In the genomic region with DNA sequence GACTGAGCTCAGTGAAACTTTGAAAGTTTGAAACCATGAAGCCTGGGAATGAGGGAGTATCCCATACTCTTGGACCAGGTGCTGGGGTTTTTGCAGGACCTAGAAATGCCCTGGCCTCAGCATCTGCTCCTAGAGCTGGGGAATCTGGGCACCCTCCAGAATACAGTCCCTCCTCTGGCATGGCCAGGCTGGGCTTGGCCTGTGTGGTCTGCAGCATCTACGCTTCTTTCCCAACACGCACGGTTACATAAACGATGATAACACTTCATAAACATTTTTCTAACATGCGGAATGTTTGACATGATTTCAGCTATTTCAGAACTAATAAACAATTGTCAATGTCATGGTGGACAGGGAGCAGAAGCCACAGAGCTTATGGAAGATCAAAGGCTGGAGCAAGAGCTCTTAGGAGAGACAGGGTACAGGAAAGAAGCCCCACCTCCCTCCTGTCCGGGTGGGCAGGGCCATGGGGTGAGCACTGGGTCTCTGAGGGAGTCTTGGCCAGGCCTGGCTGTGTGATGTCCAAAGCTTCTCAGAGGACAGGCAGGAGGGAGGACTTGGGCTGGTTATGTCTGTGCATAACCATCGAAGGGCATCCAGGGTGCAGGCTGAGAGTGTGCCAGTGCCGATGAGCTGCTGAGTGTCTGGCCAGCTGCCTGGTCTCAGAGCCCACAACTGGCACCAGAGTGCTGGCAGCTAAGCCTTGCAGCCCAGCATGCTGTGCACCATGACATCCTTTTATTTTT, we compare ENCODE assay signal across 9 mouse cellular contexts. TPM values are rescaled to one million over a fixed set of nuclear protein-coding genes. Genes with fewer than 3 reads are reported as not detected.
DNase-seq lines count a peak whose midpoint lies in the region; TF ChIP-seq lines count a peak whose summit lies in the region.
"Had no signal": no experiment of that assay in that cellular context is flagged by ENCODE, and none has a peak within 500 bp of the region (broad histone marks: within the 10 kb centered on the region; RNA-seq: fewer than 3 reads in every experiment).

No protein-coding gene starts in this region.

- no peak for TF ChIP-seq CTCF in brain, embryonic 14.5 days (IDR thresholded peaks at IDR 0.05; ENCODE audit: borderline replicate concordance, extremely low read depth, insufficient read depth, insufficient read length)

- intact Hi-C loops in gastrocnemius, postnatal 36 days (cut with DNase I), result no loop called here

- TF ChIP-seq POLR2A in brain, embryonic 14.5 days (IDR thresholded peaks at IDR 0.05; ENCODE audit: borderline replicate concordance, extremely low read depth, insufficient read depth, insufficient read length, poor library complexity, severe bottlenecking), result no peak

- DNase-seq in layer of hippocampus, postnatal 10 days (ENCODE audit: low spot score in 2 of 2), result peak; percentile 32 to 54
- no peak for DNase-seq in layer of hippocampus, adult 9-11 months
- peak; percentile 11 for DNase-seq in brain, embryonic 14.5 days (ENCODE audit: low read depth)
- DNase-seq in gastrocnemius, postnatal 36 days, result peak; percentile 39 to 54
- DNase-seq in lung, postnatal 36 days, result peak; percentile 58
- no peak for DNase-seq in ovary, postnatal 10 days (ENCODE audit: low spot score)
- DNase-seq in thymus, postnatal 36 days, result no peak
- no peak for DNase-seq in kidney, adult 9 months

RNA-seq across cellular contexts. Expression of a gene that starts 16.9 kb away (rescaled TPM):
- not detected for total RNA-seq in layer of hippocampus, postnatal 10 days (2021)
- 0.04 and 0.08 TPM in 2 replicates for polyA plus RNA-seq in brain, embryonic 14.5 days (2012; rRNA removed)
- not detected for total RNA-seq in gastrocnemius, postnatal 36 days (2021)
- polyA plus RNA-seq: neural tube, embryonic 11.5 days had no signal

RNA-seq across cellular contexts. Expression of a gene that starts 27.9 kb away (rescaled TPM):
- total RNA-seq in layer of hippocampus, postnatal 10 days (2021), result not detected
- polyA plus RNA-seq in brain, embryonic 14.5 days (2012; rRNA removed), result 0.04 TPM in 1 of 2 replicates, not detected in the other
- not detected for total RNA-seq in gastrocnemius, postnatal 36 days (2021)

RNA-seq across cellular contexts. Expression of a gene that starts 33.3 kb away (rescaled TPM):
- total RNA-seq in layer of hippocampus, postnatal 10 days (2021), result 10 to 100 TPM; 38.6 to 40.1 TPM
- polyA plus RNA-seq in brain, embryonic 14.5 days (2012; rRNA removed), result 58.9 and 62.5 TPM in 2 replicates
- 10 to 100 TPM in 1 of 2 experiments, 1 to 10 TPM in 1; 9.7 to 11.5 TPM for total RNA-seq in gastrocnemius, postnatal 36 days (2021)

RNA-seq across cellular contexts. Expression of a gene that starts 49.4 kb away (rescaled TPM):
- 100 to 1,000 TPM; 654 to 715 TPM for total RNA-seq in layer of hippocampus, postnatal 10 days (2021)
- polyA plus RNA-seq in brain, embryonic 14.5 days (2012; rRNA removed), result 2,108 and 3,314 TPM in 2 replicates
- 100 to 1,000 TPM; 310 to 370 TPM for total RNA-seq in gastrocnemius, postnatal 36 days (2021)

Comparison
In these comparisons a context has a peak if more than half of its experiments do, and no peak if none do; other contexts are left out.
1. DNase-seq: peak in layer of hippocampus, postnatal 10 days (2 of 2), brain, embryonic 14.5 days (single experiment), gastrocnemius, postnatal 36 days (2 of 2) and lung, postnatal 36 days (single experiment); none in layer of hippocampus, adult 9-11 months (single experiment), ovary, postnatal 10 days (single experiment), thymus, postnatal 36 days (0 of 2) and kidney, adult 9 months (single experiment).